Mouse (Mus musculus) retina, embryonic 14.5 days (tissue): Measurements from ENCODE around the gene Gpha2.

Source experiments
- DNase-seq: peaks from one replicate; pipeline ENCODE4 v3.0.0-alpha.2; 2015; ENCODE audit warnings: low spot score

Gpha2 gene

GRCm38 (mm10) chr19:6226135-6226534 lies at the start of gene Gpha2:
Gene Gpha2 (plus strand): TSS chr19:6226380.
- DNase-seq, result no peak

GRCm38 (mm10) chr19:6178775-6179174 lies 47.4 kb upstream of the Gpha2 start:
- no peak for DNase-seq

- peak; percentile 31 for DNase-seq
Observed at GRCm38 (mm10) chr19:6181629-6182028, 44.6 kb upstream of the Gpha2 start.

- peak; percentile 28 for DNase-seq
Observed at GRCm38 (mm10) chr19:6182534-6182933, 43.6 kb upstream of the Gpha2 start.

GRCm38 (mm10) chr19:6184131-6184530 lies 42.0 kb upstream of the Gpha2 start, which contains the start of gene Majin:
Gene Majin (plus strand): TSS chr19:6184388.
- no peak for DNase-seq

GRCm38 (mm10) chr19:6204265-6204664 lies 21.9 kb upstream of the Gpha2 start:
- DNase-seq, result no peak

- DNase-seq, result no peak
Observed at GRCm38 (mm10) chr19:6206716-6207115, 19.5 kb upstream of the Gpha2 start.

- no peak for DNase-seq
Observed at GRCm38 (mm10) chr19:6216046-6216705, 10.0 kb upstream of the Gpha2 start.

- DNase-seq, result no peak
Observed at GRCm38 (mm10) chr19:6218606-6219005, 7.6 kb upstream of the Gpha2 start.

- no peak for DNase-seq
Observed at GRCm38 (mm10) chr19:6226763-6227162, 583 bp downstream of the Gpha2 start.

GRCm38 (mm10) chr19:6227864-6228263 lies 1.7 kb downstream of the Gpha2 start:
- DNase-seq, result no peak

GRCm38 (mm10) chr19:6230411-6230810 lies 4.2 kb downstream of the Gpha2 start:
- DNase-seq, result no peak

GRCm38 (mm10) chr19:6231036-6231435 lies 4.9 kb downstream of the Gpha2 start:
- DNase-seq, result no peak

GRCm38 (mm10) chr19:6233647-6234046 lies 7.5 kb downstream of the Gpha2 start:
- DNase-seq, result no peak

- no peak for DNase-seq
Observed at GRCm38 (mm10) chr19:6234337-6235083, 8.3 kb downstream of the Gpha2 start.

GRCm38 (mm10) chr19:6235084-6236052 lies 9.2 kb downstream of the Gpha2 start, which contains the start of gene Ppp2r5b:
Gene Ppp2r5b (minus strand): TSS chr19:6235872.
- DNase-seq, result peak; percentile 89

- DNase-seq, result peak; percentile 95
Observed at GRCm38 (mm10) chr19:6236053-6236441, 9.9 kb downstream of the Gpha2 start.

- DNase-seq, result no peak
Observed at GRCm38 (mm10) chr19:6236842-6237241, 10.7 kb downstream of the Gpha2 start.

GRCm38 (mm10) chr19:6238740-6239139 lies 12.6 kb downstream of the Gpha2 start:
- no peak for DNase-seq

- DNase-seq, result no peak
Observed at GRCm38 (mm10) chr19:6240136-6240535, 14.0 kb downstream of the Gpha2 start.

GRCm38 (mm10) chr19:6240725-6241124 lies 14.5 kb downstream of the Gpha2 start:
- no peak for DNase-seq
